Mouse (Mus musculus) stomach, postnatal 0 days (tissue): ENCODE data around the gene Gm17571.

Experiments used
- CTCF ChIP-seq: IDR thresholded peaks from 2 replicates; pipeline ENCODE4 v1.5.1; 2016; ENCODE audit warnings: antibody characterized with exemption, low read depth, mild to moderate bottlenecking, moderate library complexity
- EP300 ChIP-seq: optimal IDR thresholded peaks from 2 replicates; pipeline ENCODE3; 2016; ENCODE audit warnings: antibody characterized with exemption

GRCm38 (mm10) chr9:13465358-13466020 is 18.9 kb upstream of the Gm17571 start:
- TF ChIP-seq CTCF (no peak), EP300 (no peak)
